Mouse (Mus musculus): ENCODE data around the gene Cep41. TPM values are rescaled to one million over a fixed set of nuclear protein-coding genes. Genes with fewer than 3 reads are reported as not detected.

The Cep41 gene
- polyA plus RNA-seq, 1 experiment, result 16.4 TPM

- no peak for DNase-seq (ENCODE audit: low read depth)
These were observed 19.6 kb downstream of the Cep41 start for GRCm38 (mm10) chr6:30673764-30674561.

GRCm38 (mm10) chr6:30671696-30672095 is 21.9 kb downstream of the Cep41 start:
- DNase-seq (ENCODE audit: low read depth), result no peak

DNA sequence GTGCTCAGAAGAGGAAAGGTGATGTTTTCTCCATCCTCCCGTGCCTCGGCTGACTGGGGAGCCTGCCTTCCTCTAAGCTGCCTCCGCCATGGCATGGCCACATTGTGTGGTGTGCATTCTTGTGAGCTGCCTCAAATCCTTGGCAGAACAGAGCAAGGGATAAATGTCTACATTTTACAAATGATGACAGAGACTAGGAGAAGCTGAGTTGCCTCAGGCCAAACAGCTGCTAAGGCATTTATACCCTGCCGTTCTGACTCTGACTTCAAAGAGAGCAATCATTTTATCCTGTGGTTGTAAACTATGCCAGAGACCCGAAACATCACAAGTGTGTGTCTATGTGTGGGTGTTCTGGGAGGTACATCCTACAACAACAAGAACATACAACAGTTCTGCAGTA is 26.0 kb downstream of the Cep41 start:
- DNase-seq (ENCODE audit: low read depth), result no peak

GRCm38 (mm10) chr6:30666043-30666442 is 27.5 kb downstream of the Cep41 start:
- DNase-seq (ENCODE audit: low read depth), result no peak

- DNase-seq (ENCODE audit: low read depth), result no peak
These were observed 28.3 kb downstream of the Cep41 start for GRCm38 (mm10) chr6:30665296-30665695.

DNA sequence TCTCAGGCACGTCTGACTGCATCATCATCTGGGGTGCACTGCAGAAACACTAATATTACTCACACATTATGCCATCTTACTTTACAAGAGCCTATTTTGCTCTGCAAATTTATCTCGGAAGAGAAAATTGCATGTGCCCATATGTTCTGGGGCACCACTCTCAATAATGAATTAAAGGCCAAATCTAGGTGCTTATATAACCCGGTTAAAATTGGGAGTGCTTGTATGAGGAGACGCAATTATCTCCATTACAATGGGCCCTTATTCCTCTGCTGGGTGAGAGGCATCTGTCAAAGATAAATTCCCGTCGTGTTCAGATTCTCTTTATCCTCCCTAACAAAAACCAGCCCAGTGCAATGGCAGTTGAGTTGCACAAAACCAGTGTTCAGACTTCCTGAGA is 28.8 kb downstream of the Cep41 start:
- DNase-seq (ENCODE audit: low read depth), result no peak

GRCm38 (mm10) chr6:30658619-30659018 is 34.9 kb downstream of the Cep41 start:
- DNase-seq (ENCODE audit: low read depth), result no peak

DNA sequence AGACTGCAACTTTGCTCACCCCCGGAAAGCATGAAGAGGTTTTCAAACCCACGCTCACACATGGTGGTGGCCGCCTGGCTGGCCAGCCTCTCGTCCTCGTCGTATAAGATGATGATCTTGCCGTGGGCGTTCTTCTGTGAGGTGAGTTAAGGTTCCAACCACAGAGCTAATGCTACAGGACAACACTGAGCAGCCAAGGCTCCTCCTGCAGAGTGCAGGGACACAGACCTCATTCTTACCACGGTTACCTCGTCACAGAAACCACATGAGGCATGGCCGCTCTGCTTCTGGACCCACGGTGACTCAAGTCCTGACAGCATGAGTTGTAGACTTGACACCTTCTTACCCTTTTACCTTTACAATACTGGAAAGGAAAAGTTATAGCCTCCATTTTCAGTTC is 36.3 kb downstream of the Cep41 start:
- no peak for DNase-seq (ENCODE audit: low read depth)

- DNase-seq (ENCODE audit: low read depth), result no peak
These were observed 38.6 kb downstream of the Cep41 start for GRCm38 (mm10) chr6:30654932-30655331.

GRCm38 (mm10) chr6:30654402-30654859 is 39.1 kb downstream of the Cep41 start:
- DNase-seq (ENCODE audit: low read depth), result no peak

DNA sequence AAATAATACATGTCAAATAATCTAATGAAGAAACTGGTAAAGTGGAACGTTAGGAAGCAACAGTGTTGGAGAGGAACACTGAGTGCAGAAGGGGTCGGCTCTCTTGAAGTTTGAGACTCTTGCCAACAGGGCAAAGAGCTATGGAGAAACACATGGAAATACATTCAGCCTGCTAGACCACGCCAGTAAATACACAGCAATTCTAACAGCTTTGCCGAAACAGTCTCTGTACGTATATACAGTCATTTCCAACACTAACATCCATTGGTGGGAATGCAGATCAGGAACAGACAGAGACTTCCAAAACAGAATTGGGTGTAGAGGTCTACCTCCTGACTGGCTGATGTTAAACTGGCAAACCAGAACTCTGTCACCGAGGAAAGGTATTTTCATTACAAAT is 40.0 kb downstream of the Cep41 start:
- no peak for DNase-seq (ENCODE audit: low read depth)

- DNase-seq (ENCODE audit: low read depth), result no peak
These were observed 40.9 kb downstream of the Cep41 start for GRCm38 (mm10) chr6:30652425-30653188.

DNA sequence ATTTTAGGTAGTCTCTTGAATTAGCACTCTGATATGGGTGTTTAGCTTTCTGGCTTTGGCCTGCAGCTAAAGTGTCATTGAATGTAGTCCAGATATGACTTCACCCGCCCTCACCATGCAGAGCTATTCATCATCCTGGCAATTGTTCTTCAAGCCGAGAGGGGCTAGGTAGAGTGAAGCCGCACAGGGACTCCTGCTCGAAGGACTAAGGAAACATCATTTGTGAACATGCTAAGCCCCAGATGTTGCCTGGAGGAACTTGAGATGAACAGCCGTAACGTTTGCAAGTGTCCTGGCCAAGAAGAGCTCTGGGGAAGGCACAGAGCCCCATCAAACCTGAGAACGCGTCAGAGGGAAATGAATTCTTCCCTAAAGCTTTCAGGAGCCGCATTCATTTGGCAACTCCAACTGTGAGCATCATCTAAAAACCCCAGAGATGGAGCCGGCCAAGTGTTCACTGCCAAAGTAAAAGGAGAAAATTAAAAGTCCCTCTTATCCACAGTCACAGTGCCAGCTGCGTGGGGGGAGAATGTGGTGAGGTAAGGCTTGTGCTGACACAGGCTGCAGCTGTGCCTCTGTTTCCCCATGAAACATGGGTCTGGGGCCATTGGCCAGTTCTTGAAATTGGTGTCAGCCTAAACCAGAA is 43.8 kb downstream of the Cep41 start:
- DNase-seq (ENCODE audit: low read depth), result no peak

DNA sequence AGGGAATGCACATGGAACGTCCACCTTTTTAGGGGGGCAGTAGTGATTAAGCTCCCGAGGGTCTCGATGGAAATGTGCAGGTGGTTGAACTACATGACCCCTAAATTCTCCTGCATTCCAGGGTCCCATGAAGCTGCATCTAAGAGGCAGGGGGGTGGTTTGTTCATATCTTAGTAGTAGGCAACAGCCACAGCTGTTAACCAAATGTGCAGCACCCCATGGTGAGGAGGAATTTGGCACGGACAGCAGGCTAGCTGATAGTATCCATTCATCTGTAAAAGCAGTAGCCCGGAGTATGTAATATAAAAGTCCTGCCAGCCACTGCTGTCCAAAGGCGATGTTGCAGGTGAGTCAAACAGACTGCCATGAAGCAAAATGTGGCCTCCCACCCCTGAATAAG is 48.2 kb downstream of the Cep41 start:
- DNase-seq (ENCODE audit: low read depth), result no peak

DNA sequence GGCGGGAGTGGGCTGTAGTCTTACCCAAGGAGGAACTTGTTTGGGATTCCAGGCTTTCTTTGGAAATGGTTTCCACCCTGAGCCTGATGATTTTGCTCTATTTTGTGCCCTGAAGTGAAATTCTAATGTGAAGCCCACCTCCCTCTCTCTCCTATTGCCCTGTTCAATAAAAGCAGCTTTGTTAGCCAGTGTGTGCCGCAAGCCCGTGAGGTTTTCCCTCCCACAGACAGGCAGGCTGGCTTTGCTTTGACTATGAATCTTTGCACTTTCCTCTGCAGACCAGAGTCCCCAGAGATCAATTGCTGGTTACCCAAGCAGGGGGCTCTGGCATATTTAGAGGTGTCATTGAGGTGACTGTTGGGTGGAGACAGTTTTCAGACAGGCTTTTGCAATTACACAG is 49.1 kb downstream of the Cep41 start:
- no peak for DNase-seq (ENCODE audit: low read depth)

DNA sequence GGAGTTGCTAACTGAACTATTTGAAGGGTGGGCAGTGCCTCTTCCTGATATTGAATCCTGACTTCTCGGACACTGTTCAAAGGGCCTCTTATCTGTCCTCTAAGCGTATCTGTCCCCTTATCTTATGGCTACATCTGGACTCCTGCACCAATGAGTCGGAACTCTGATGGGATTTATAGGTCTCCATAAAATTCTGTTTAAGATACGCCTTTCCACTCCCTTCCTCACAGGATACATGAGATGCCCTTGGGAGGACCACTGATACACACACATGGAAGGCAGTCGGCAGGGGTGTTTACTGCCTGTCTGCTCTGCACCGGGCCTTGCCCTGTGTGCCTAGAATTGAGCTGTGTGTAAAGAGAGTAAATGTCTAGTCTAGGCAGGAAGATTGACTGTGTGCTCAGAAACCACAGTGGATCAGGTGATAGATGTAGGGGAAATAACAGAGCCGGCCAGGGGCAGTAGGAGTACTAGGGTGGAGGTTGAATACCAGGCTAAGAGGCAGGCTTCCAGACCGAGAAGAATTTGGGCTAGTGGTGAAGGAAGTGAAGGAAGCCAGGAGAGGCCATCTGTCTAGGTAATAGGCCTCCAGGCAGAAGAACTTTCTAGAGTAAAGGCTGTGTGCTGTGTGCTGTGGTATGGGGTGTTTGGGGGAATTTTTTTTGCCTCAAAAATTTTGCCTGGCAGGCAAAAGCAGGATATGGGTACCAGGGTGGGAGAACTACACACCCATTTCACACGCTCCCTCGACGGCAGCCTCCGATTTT is 49.7 kb downstream of the Cep41 start:
- no peak for DNase-seq (ENCODE audit: low read depth)

- DNase-seq (ENCODE audit: low read depth), result no peak
These were observed 54.8 kb downstream of the Cep41 start, which contains the start of gene Cpa1 for GRCm38 (mm10) chr6:30638674-30639268. TSS of gene Cpa1 (plus strand) at chr6:30639218.

DNA sequence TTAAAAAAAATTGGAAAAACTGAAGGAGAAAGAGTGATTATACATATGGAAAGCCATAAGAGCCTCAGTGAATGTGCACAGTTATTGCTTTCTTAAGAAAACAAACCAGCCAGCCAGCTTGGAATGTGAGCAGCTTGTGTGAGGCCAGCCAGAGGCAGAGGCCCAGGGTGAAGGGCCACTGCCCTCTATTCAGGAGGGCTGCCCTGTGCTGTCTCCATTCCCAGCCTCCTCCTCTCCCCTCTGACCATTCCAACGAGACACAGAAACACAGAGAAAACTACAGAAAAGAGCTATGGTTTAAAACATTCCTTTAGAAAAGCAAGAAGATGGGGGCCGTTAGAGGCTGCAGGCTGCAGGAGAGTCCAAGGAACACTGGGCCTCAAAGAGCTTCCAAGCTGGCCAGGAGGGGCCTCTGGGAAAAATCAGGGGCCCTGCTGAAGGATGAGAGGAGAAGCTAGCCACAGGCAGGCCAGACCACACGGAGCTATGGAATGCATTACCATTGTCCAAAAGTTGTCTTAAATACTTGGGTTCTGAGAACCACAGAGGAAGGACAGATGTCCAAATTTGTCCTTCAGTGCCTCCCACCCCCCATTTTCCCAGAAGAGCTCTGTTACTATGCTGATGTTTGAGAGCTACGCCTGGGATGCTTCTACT is 57.2 kb downstream of the Cep41 start:
- DNase-seq (ENCODE audit: low read depth), result no peak

DNA sequence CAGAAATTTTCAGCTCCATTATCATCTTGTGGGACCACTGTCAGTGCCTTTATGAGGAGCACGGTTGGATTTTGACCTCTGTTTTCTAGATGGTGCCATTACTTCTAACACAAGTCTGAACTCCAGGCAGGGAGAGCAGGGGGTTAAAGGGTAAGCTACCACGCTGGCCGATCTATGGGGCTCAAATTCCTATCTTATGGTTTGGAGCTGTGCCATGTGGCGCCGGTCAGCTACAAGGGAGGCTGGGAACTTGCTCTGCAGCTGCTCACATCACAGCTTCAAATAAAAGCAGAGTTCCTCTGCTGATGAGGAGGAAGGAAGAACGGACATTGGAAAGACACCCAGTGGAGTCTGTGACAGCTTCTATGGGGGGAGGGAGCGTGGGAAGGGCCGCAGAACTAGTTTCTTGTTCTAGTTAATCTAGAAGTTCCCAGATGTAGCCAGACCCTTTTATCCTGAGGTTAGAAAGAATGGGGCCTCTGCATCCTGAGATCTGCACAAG is 58.1 kb downstream of the Cep41 start:
- no peak for DNase-seq (ENCODE audit: low read depth)

DNA sequence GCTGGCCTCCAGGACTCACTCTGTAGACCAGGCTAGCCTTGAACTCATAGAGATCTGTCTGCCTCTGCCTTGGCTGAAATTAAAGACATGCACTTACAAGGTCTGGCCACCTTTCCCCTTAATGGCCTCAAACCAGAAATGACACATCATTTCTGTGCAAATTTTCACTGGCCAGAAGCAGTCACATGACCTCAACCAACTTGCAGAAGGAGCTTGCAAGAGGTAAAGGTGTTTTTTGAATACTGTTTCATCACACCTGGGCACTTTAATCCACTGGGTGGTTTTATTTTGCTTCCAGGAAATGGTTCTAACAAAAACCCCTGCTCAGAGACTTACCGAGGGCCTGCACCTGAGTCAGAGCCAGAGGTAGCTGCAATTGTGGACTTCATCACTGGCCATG is 63.6 kb downstream of the Cep41 start:
- no peak for DNase-seq (ENCODE audit: low read depth)

GRCm38 (mm10) chr6:30628152-30628551 is 65.4 kb downstream of the Cep41 start:
- no peak for DNase-seq (ENCODE audit: low read depth)

Measured in gonadal fat pad, adult 2 months (tissue).